Mouse (Mus musculus) embryonic fibroblast, embryonic 13.5 days (primary cell): ENCODE results near the gene Dynlrb1.

Experiments used
- CTCF ChIP-seq: IDR thresholded peaks from 2 replicates; pipeline ENCODE4 v1.5.1; 2011; ENCODE audit warnings: mild to moderate bottlenecking, control low read depth, low read length, moderate library complexity, borderline replicate concordance; ENCODE audit not compliant: insufficient read depth
- POLR2A ChIP-seq: IDR thresholded peaks from 2 replicates; pipeline ENCODE4 v1.6.1; 2011; ENCODE audit warnings: low read depth, mild to moderate bottlenecking, control low read depth, low read length, moderate library complexity

DNA sequence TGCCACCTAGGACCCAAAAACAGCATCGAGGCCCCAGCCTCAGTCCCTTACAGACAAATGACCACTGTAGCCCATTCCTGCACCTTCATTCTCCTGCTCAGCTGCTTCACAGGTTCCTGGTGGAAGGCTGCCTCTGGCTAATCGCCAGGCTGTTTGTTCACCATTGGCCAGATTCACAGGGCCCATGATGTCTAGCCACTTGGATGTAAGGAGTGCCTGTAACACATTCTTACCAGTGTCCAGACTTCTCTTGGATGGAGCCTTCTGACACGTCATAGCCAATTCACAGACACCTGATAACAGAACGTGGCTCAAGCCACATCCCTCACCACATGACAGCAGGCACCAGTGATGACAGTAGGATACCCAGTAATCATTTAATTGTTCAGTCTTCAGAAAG is 9.9 kb downstream of the Dynlrb1 start:
- no peak for TF ChIP-seq POLR2A
- TF ChIP-seq CTCF, result no peak
